Mouse (Mus musculus) MEL-GATA-1-ER (cell line): ENCODE measurements around the gene Gm8113.
"Not testable (repeated sequence)": the region's sequence is repeated elsewhere in the genome, so short reads cannot be mapped to it uniquely, and the experiment has no call there.

Experiments used
- DNase-seq: peaks from one replicate; pipeline ENCODE4 v3.0.0-alpha.2; 2012; ENCODE audit warnings: low read depth; ENCODE audit errors: extremely low read depth

Gene Gm8113

DNA sequence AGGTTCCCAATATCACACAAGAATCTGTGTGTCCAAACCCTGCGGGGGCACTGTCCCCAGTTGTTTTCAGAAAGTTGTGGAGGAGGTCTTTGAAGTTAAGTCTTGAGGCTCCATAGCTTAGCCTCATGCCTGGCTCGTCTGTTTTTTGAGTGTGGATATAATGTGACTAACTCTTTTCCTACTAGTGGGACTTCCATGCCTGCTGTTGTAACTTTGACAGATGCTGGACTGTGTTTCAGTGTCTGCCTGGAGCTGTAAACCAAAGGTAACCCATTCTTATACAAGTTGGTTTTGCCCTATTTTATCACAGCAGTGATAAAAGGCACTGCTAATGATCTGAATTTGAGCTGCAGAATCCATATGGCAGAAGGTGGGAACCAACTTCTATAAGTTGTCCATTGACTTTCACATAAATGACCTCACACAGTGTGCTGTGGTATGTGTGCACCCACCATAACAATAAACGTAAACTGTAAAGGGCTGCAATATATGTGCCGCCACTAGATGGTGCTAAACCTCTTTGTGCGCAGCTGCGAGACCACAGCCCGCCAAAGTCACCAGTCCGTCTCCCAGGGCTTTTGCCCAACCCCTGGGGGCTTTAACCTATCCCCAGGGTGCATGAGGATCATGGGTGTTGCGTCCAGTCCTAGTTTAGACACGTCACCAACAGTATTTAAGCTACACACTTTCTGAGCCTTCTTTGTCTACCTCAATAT, at the start of gene Gm8113:
Gene Gm8113, plus strand, starts transcription at position 703 of the 716 bp plus-strand sequence.
- not testable (repeated sequence) for DNase-seq

DNA sequence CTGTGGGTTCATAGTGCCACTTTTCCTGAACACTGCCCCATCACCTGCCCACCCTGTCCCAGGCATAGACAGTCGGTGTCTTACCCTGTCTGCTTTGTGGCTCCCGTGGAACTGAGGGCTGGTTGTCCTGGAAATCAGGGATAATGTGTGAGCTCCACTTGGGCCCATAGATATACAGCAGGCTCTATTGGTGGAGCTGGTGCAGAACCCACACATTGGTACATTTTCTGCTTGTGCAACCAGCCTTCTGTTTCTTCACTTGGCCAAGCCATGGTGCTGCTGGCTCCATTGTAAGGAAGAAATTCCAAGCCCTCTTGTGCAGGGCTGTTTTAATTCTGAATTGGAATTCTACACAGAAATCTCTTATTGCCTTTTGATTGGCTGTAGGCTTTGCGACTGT, 49.8 kb upstream of the Gm8113 start, which contains the start of gene Ear1:
Gene Ear1, minus strand, starts transcription at position 101 of the 400 bp plus-strand sequence.
- not testable (repeated sequence) for DNase-seq

DNA sequence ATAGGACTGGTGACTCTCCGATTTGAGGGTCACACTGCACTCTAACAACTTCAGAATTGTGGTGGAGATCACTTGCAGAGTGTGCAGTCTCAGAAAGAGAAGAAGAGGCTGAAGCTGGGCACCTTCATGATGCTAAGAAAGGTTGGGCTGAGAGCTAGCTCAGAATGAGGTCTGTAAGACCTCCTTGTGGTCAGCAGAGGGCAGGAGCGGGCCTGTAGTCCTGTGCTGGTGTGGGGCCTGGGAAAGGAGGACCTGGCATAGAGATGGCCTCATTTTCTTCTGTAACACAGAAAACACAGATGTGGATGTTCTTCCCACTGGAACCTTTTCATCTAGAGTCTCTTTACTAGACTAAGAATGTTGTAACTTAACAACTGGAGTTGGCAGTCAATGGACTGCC, 47.4 kb upstream of the Gm8113 start:
- not testable (repeated sequence) for DNase-seq

DNA sequence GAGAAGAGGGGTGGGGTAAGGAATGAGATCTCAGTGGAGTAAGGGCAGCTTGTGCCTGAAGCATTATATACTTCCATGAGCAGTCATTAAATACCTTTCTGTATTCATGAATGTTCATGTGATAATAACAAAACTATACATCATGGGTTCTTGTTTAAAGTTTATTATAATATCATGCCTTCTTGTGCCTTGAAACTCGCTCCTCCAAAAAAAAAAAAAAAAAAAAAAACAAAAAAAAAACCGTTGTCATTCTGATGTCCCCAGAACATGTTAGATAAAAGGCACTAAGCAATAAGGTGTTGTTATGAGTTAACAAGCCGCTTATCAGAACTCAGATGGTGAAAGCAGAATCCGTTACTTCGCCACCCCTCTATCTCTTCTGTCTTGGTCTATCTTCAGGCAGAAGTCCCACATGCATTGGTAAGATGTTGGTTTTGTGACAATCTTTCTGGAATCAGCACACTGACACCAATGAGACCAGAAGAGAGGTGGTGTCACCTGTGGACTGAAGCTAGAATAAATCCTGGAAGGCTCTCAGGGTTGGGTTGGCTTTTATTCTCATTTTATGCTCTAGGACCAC, 45.1 kb upstream of the Gm8113 start:
- not testable (repeated sequence) for DNase-seq

DNA sequence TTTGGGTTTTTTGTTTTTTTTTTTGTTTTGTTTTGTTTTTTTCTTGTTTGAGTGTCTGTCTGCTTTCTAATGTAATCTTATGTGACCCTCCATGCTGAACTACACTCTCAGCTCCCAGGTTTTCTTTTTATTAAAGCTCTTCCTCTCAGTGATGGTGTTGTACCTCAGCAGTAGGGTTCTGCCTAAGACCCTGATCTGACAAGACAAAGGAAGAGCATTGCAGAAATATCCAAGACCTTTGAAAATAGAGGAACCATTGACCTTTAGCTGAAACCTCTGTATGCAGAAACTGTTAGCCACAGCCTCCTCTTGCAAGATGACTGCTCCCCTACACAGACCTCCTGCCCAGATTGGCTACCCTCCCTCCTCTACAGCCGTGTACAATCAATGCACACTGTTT, 39.0 kb upstream of the Gm8113 start:
- not testable (repeated sequence) for DNase-seq

DNA sequence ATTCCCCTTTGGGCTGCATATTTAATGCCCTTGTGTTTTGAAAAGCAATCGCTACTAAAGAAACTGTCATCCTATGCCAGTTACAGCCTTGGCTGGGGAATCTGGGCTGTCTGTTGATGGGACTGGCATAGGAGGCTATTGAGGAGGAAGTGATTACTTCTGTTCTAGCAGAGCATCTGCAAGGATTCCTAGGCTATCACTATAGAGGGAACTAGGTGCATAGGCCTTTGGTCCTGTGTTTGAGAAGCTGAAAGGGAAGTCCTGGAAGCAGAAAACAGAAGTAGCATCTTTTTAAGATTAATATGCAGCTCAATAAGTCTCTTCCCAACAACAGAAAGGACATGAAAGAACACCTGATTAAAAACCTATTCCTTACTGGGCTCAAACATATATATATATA, 33.9 kb upstream of the Gm8113 start:
- not testable (repeated sequence) for DNase-seq

DNA sequence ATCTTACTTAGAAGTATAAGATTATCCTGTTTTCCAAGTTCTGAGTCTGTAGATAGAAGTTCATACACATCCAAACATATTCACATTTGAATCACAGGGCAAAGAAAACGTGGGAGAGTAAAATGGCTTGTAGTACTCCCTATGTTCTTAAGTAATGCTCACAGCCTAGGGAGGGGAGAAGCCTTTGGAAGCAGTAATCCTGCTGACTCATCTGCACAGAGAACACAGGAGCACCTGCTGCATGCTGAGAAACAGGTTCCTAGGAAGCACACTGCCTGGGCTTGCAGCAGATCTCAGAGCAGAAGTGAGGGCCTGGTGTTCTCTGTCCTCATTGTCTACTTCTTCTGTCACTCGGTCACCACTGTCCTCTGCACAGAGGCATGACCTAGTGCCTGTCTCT, 29.8 kb upstream of the Gm8113 start:
- DNase-seq: not testable (repeated sequence)

DNA sequence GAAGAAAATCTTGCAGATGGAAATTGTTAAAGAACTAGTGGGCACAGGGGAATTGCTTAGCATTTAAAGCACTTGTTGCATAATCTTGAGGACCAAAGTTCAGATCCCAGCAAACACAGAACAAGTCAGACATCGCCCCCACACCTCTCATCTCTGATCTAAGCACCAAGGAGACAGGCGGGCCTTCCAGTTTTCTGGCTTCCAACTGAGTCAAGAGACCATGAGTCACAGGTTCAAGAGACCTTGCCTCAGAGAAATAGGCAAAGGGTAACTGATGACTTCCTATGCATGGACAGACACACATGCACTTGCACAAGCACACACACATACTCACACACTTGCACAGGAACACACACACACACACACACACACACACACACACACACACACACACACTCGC, 26.6 kb upstream of the Gm8113 start:
- DNase-seq: not testable (repeated sequence)

DNA sequence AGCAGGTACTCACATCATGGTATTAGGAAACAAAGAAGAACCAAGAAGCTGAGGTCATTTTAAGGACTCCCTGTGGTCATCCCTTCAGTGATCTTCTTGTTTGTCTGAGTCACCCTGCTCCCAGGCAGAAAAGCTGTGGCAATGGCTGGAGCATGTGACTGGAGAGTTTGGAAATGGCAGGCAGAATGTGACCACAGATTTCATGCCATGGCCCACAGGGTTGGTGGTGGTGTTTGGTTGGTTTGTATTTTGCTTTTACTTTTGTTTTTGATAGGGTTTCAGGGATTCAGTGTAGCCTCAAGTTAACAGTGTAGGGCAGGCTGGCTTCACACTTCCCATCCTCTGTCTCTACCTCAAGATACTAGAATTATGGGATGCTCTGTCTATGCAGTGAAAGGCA, 7.0 kb upstream of the Gm8113 start:
- DNase-seq: not testable (repeated sequence)

DNA sequence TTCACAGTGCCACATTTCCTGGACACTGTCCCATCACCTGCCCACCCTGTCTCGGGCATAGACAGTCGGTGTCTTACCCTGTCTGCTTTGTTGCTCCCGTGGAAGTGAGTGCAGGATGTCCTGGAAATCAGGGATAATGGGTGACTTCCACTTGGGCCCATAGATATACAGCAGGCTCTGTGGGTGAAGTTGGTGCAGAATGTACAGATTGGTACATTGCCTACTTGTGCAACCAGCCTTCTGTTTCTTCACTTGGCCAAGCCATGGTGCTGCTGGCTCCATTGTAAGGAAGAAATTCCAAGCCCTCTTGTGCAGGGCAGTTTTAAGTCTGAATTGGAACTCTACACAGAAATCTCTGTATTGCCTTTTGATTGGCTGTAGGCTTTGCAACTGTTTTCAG, 1.7 kb upstream of the Gm8113 start, which contains the start of gene Ear10:
Gene Ear10, minus strand, starts transcription at position 101 of the 400 bp plus-strand sequence.
- DNase-seq: not testable (repeated sequence)

DNA sequence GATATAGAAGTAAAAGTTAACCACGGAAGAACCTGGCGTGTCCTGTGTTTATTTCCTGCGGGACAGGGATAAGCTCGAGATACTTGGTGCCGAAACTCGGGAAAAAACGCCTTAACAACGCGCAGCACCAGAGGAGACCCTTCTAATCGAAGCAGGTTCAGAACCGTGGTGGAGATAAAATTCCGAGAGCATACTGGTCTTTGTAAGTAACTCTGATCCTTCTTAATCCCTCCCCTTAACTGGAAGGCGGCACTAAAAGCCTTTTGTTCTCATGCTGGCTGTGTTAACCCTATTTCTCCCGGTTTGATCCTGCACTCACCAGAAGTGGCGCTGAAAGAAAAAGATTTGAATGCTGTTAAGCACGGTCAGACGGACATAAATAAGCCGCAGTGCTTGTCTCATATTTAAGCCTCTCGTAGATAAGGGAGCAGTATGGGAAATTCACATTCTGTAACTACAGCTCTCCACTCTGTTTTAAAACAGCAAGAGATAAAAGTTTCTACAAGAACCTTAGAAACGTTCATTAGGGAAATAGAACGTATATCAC, 287 bp downstream of the Gm8113 start:
- DNase-seq: not testable (repeated sequence)

DNA sequence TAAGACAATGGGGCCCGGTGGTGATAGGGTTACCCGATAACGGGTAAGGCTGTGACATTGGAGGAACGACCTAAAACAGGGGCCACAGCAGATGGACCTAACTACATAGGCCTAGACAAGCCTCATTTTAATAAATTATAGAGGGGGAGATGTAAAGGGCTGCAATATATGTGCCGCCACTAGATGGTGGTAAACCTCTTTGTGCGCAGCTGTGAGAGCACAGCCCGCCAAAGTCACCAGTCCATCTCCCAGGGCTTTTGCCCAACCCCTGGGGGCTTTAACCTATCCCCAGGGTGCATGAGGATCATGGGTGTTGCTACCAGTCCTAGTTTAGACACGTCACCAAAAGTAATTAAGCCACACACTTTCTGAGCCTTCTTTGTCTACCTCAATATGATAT, 7.8 kb downstream of the Gm8113 start:
- DNase-seq: not testable (repeated sequence)

DNA sequence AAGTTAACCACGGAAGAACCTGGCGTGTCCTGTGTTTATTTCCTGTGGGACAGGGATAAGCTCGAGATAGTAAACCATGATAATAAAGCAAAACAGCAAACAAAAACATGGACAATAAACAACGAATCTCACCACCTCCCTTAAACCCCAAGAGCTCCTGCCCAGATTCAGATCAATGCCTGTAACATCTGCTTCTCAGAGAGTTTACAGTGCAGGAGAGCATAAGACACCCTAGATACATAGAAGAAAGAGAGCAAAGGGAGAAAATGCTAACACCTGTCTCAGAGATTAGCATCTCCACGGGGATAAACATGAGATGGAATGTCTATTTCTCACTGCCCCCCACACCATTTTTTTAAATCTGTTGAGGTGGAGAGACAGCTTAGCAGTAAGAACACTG, 8.2 kb downstream of the Gm8113 start:
- not testable (repeated sequence) for DNase-seq

DNA sequence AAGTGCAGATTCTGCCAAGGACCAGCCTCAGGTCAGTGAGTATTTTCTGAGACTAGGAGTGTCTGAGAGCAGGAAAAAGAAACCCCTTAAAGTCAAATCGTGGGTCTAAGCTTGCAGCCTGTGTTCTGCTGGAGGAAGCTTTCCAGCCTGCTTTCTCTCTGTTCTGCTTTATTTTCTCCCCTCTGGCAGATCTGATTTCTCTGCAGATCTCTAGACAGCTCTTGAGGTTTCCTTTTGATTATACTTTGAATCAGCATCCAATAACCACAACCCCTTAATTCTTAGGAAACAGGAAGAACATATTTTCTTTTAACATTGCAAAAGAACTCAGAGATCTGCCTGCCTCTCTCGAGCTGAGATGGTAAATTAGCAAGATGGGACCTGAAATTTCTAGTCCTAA, 28.2 kb downstream of the Gm8113 start:
- not testable (repeated sequence) for DNase-seq

DNA sequence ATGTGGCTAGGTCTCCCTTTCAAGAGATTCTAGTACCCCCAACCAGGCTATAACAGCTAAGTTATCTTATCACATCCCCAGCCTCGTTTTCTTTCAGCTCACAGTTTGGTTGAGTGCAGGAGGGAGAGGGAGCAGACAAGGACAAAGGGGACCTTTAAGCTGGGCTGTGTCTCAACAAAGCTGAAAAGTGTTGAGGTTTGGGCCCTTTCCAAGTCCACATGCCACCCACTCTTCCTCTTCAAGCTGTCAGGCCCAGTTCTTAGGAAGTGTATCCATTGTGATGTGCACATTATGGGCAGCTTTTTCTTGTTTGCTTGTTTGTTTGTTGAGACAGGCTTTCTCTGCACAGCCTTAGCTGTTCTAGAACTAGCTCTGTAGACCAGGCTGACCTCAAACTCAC, 29.9 kb downstream of the Gm8113 start:
- not testable (repeated sequence) for DNase-seq

DNA sequence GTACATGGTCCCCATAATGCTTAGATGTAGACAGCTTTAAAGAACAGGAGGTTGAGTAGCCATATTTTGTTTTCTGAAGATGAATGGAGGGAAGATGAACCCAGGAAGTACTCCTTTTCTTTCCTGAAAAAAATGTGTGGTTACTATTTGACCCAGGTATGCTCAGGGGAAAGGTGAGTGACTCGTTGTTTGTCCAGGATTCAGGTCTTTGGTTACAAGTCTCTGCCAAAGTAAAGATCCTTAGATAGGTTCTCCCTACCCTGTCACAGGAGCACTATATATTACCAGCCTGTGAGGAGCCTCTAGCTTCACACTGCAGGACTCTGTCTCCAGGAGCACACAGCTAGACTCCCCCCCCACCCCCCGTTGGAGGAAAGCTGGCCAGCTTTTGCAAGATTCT, 31.6 kb downstream of the Gm8113 start, which contains the start of gene Ang5:
Gene Ang5, plus strand, starts transcription at position 301 of the 400 bp plus-strand sequence.
- not testable (repeated sequence) for DNase-seq
